Mouse (Mus musculus): ENCODE data around the gene Igsf11.

DNA sequence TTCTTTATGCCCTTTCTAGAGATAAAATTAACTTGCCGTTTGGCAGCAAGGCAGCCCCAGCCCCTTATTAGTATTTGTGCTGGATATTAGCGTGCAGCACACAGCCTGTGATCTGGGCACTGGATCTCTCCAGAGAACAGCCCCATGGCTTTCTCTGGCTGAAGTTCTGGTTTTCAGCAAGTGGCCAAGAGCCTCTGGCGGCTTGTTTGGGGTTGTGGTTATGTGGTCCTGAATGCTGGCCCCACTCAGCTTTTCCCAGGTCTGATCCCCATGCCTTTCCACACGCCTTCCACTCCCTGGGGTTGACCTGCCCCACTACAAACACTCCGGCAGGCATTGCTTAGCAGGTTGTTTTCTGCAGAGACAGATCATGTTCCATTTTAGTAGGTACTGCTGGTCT lies 24.4 kb downstream of the Igsf11 start:
- no peak for TF ChIP-seq CTCF (IDR thresholded peaks at IDR 0.05; ENCODE audit: low read depth, low read length)
- no peak for TF ChIP-seq POLR2A (IDR thresholded peaks at IDR 0.05; ENCODE audit: extremely low read depth, insufficient read depth, low read length)

Data from liver, adult 2 months (tissue).